Mouse (Mus musculus) B cell, adult (primary cell): Measurements from ENCODE around the gene Sema5b. TPM values are rescaled to one million over a fixed set of nuclear protein-coding genes. Genes with fewer than 3 reads are reported as not detected.

Experiments used
- total RNA-seq: library from RNA; stranded (reverse); gene quantifications from 4 replicates; pipeline ENCODE4 v1.2.4, GENCODE M21; 2023; ENCODE audit not compliant: inconsistent age

The Sema5b gene
- total RNA-seq, result not detected in 4 replicates

DNA sequence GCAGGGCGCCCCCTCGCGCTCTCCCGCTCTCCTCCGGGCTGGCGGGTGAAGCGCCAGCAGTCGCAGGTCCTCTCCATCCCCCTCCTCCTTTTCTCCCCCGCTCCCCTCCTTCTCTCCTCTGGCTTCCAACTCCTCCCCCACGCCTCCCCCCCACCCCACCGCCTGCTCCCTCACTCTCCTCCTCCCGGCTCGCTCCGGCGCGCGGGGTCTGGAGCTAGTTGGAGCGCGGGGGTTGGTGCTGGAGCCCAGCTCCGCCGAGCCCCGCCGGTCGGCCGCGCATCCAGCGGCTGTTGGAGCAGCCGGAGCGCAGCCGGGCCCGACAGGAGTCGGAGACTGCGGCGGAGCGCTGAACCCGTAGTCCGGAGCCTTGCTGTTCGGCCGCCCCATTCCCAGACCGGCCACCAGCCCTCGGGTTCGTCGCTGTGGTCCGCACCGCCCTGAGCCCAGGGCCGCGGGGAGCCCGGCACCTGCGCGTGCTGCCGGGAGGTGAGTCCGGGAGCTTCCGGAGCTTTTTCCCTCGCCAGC is at the start of gene Sema5b:
Gene Sema5b, plus strand, starts transcription at position 29 of the 525 bp plus-strand sequence.

Other genes starting within 250 kb of the Sema5b start
- 9.2 to 10.8 TPM (median 10.4 TPM) in 4 replicates for gene Sec22a, start 177.2 kb upstream of the Sema5b start, total RNA-seq
- not detected in 4 replicates for gene Pdia5, start 50.3 kb upstream of the Sema5b start, total RNA-seq
- gene Dirc2, start 228.2 kb downstream of the Sema5b start, total RNA-seq, result 8.2 to 10.0 TPM (median 9.1 TPM) in 4 replicates
- 9.2 to 10.1 TPM (median 9.6 TPM) in 4 replicates for gene Hspbap1, start 229.2 kb downstream of the Sema5b start, total RNA-seq